Mouse (Mus musculus): ENCODE results near the gene Dnah1. TPM values are rescaled to one million over a fixed set of nuclear protein-coding genes. Genes with fewer than 3 reads are reported as not detected.

The Dnah1 gene
- polyA plus RNA-seq, 1 experiment from 2014 or later, result 9.1 TPM

Other genes with a start within 250 kb of the Dnah1 start
- gene Smim4, start 194.9 kb downstream of the Dnah1 start, polyA plus RNA-seq (2014; fragmentation: Nextera tagmentation; extraction: Ambion mirVana), result 61.6 and 66.5 TPM in 2 replicates
- 569 and 606 TPM in 2 replicates for gene Nt5dc2, start 192.8 kb downstream of the Dnah1 start, polyA plus RNA-seq (2014; fragmentation: Nextera tagmentation; extraction: Ambion mirVana)
- gene Stab1, start 155.3 kb downstream of the Dnah1 start, polyA plus RNA-seq (2014; fragmentation: Nextera tagmentation; extraction: Ambion mirVana), result 15.5 and 15.7 TPM in 2 replicates
- gene Tnnc1, start 115.6 kb downstream of the Dnah1 start, polyA plus RNA-seq (2014; fragmentation: Nextera tagmentation; extraction: Ambion mirVana), result 16.6 and 18.7 TPM in 2 replicates
- 346 and 377 TPM in 2 replicates for gene Nisch, start 107.0 kb downstream of the Dnah1 start, polyA plus RNA-seq (2014; fragmentation: Nextera tagmentation; extraction: Ambion mirVana)
- gene Sema3g, start 106.0 kb downstream of the Dnah1 start, polyA plus RNA-seq (2014; fragmentation: Nextera tagmentation; extraction: Ambion mirVana), result 0.09 and 0.20 TPM in 2 replicates
- gene Phf7, start 72.6 kb downstream of the Dnah1 start, polyA plus RNA-seq (2014; fragmentation: Nextera tagmentation; extraction: Ambion mirVana), result 12.7 and 13.5 TPM in 2 replicates
- 111 and 112 TPM in 2 replicates for gene Bap1, start 72.4 kb downstream of the Dnah1 start, polyA plus RNA-seq (2014; fragmentation: Nextera tagmentation; extraction: Ambion mirVana)
- 34.5 and 36.8 TPM in 2 replicates for gene Capn7, start 12.7 kb upstream of the Dnah1 start, polyA plus RNA-seq (2014; fragmentation: Nextera tagmentation; extraction: Ambion mirVana)
- gene Sh3bp5, start 112.2 kb upstream of the Dnah1 start, polyA plus RNA-seq (2014; fragmentation: Nextera tagmentation; extraction: Ambion mirVana), result 26.7 and 33.4 TPM in 2 replicates
- 29.3 and 31.5 TPM in 2 replicates for gene Eaf1, start 170.5 kb upstream of the Dnah1 start, polyA plus RNA-seq (2014; fragmentation: Nextera tagmentation; extraction: Ambion mirVana)
- gene Mettl6, start 171.1 kb upstream of the Dnah1 start, polyA plus RNA-seq (2014; fragmentation: Nextera tagmentation; extraction: Ambion mirVana), result 90.7 and 92.8 TPM in 2 replicates

All from limb, embryonic 11.5 days (tissue).